Mouse (Mus musculus) lung, adult 2 months (tissue): ENCODE data around the gene Pde4d.

Experiments
- CTCF ChIP-seq: fragments of 200-500 bp; IDR thresholded peaks from 2 replicates; pipeline ENCODE4 v1.5.1; 2011; ENCODE audit warnings: mild to moderate bottlenecking, low read length, control low read depth; ENCODE audit not compliant: insufficient read depth
- POLR2A ChIP-seq: fragments of 200-500 bp; IDR thresholded peaks from 2 replicates; pipeline ENCODE4 v1.6.1; 2011; ENCODE audit warnings: low read depth, mild to moderate bottlenecking, control low read depth, low read length, borderline replicate concordance; ENCODE audit errors: extremely low read depth

DNA sequence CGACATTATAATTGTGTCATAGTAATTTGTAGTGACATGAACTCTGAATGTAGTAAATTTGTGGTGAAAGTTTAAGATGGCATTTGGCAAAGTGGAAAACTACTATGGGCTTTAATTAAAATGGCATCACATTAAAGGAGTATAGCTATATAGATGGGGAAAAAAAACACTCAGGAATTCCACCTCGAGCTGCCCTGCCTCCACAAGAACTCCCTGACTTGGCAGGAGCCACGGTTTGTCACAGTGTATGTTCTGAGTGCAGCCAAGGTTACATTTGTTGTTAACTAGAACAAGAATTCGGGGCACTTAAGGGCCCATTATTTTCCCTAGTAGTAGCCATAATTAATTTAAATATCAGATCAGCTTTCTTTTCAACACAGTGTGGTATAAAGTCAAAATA is 805.9 kb downstream of the Pde4d start:
- no peak for TF ChIP-seq POLR2A
- no peak for TF ChIP-seq CTCF
